In the genomic region with DNA sequence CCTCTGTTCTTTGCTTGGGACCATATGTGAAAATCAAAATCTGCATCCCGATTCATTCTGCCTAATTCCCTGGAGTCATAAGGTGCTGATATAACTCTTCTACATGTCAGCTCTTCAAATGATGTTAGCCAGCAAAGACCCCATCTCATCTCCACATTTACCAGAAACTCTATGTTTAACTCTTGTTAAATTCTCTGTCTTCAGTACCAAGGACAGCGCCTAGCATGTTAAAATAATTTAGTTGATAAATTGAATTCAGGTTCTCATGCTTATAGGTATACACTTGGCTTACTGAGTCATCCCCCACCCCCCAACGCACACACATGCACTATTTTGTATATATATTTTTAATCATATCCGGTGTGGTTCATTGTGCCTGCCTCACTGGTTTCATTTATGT, we compare ENCODE assay signal across 20 mouse cellular contexts.
DNase-seq lines count a peak whose midpoint lies in the region; ATAC-seq lines count a peak whose summit lies in the region.
"Had no signal": no experiment of that assay in that cellular context is flagged by ENCODE, and none has a peak within 500 bp of the region (broad histone marks: within the 10 kb centered on the region; RNA-seq: fewer than 3 reads in every experiment).

No protein-coding gene starts in this region.

- H3K27ac ChIP-seq in embryonic facial prominence, embryonic 11.5 days (replicated peaks; ENCODE audit: low read depth, low read length) = no peak overlapping the region
- no peak overlapping the region for H3K27ac ChIP-seq in embryonic facial prominence, embryonic 10.5 days (replicated peaks)
- H3K27ac ChIP-seq: embryonic facial prominence, embryonic 15.5 days; forebrain, embryonic 12.5 days; gastrocnemius, adult 2 months; hindbrain, embryonic 12.5 days; liver, embryonic 12.5 days had no signal

- 75% methylated on average over 4 of the region's 4 CpGs for WGBS in embryonic facial prominence, embryonic 11.5 days
- 77% methylated on average over 4 of the region's 4 CpGs for WGBS in embryonic facial prominence, embryonic 10.5 days

- H3K4me3 ChIP-seq in embryonic facial prominence, embryonic 11.5 days (ENCODE audit: low read depth, low read length) = no peak overlapping the region
- H3K4me3 ChIP-seq in embryonic facial prominence, embryonic 10.5 days = no peak overlapping the region
- H3K4me3 ChIP-seq: embryonic facial prominence, embryonic 15.5 days; forebrain, embryonic 12.5 days; gastrocnemius, adult 2 months; hindbrain, embryonic 12.5 days; liver, embryonic 12.5 days; myocyte had no signal

- DNase-seq in embryonic facial prominence, embryonic 11.5 days (ENCODE audit: low spot score) = peak; percentile 80
- no peak for DNase-seq in embryonic facial prominence, embryonic 10.5 days (ENCODE audit: low spot score)
- peak; percentile 1 for DNase-seq in ovary, postnatal 14 days (ENCODE audit: low spot score)
- DNase-seq in ovary, postnatal 10 days (ENCODE audit: low spot score) = no peak
- DNase-seq in embryo, embryonic 11 days = peak; percentile 77
- no peak for DNase-seq in yolk sac, embryonic 10.5 days (ENCODE audit: low spot score)
- no peak for DNase-seq in left cerebral cortex, postnatal 14 days (ENCODE audit: low spot score in 2 of 2)
- no peak for DNase-seq in frontal cortex, postnatal 36 days (ENCODE audit: low spot score in 2 of 2)
- DNase-seq: cerebellum, postnatal 10 days; gastrocnemius, adult 2 months; heart, adult 11 months; kidney, postnatal 25 days; lung, postnatal 10 days had no signal

- H3K27me3 ChIP-seq in embryonic facial prominence, embryonic 11.5 days (ENCODE audit: control insufficient read depth, insufficient read depth, low read length) = no peaks in the 10 kb centered on the region
- no peaks in the 10 kb centered on the region for H3K27me3 ChIP-seq in embryonic facial prominence, embryonic 10.5 days (replicated peaks; ENCODE audit: low read depth, poor library complexity, severe bottlenecking)
- H3K27me3 ChIP-seq: embryonic facial prominence, embryonic 15.5 days; forebrain, embryonic 12.5 days; hindbrain, embryonic 12.5 days; liver, embryonic 12.5 days had no signal

- H3K9me3 ChIP-seq in embryonic facial prominence, embryonic 11.5 days (replicated peaks; ENCODE audit: control insufficient read depth, low read length) = no peaks in the 10 kb centered on the region
- no peaks in the 10 kb centered on the region for H3K9me3 ChIP-seq in embryonic facial prominence, embryonic 10.5 days
- H3K9me3 ChIP-seq: embryonic facial prominence, embryonic 15.5 days; forebrain, embryonic 12.5 days; hindbrain, embryonic 12.5 days; liver, embryonic 12.5 days had no signal

- intact Hi-C loops in left cerebral cortex, postnatal 14 days (cut with DNase I) = no loop called here

- no peak overlapping the region for H3K9ac ChIP-seq in embryonic facial prominence, embryonic 11.5 days (replicated peaks; ENCODE audit: low read length)
- H3K9ac ChIP-seq: embryonic facial prominence, embryonic 15.5 days; forebrain, embryonic 12.5 days; hindbrain, embryonic 12.5 days; liver, embryonic 12.5 days had no signal

- H3K4me1 ChIP-seq in embryonic facial prominence, embryonic 11.5 days (ENCODE audit: control insufficient read depth, insufficient read depth, low read length) = no peaks in the 10 kb centered on the region
- no peaks in the 10 kb centered on the region for H3K4me1 ChIP-seq in embryonic facial prominence, embryonic 10.5 days
- H3K4me1 ChIP-seq: embryonic facial prominence, embryonic 15.5 days; hindbrain, embryonic 12.5 days; liver, embryonic 12.5 days had no signal

- H3K4me2 ChIP-seq in embryonic facial prominence, embryonic 11.5 days (ENCODE audit: low read depth, low read length) = no peak overlapping the region
- H3K4me2 ChIP-seq: embryonic facial prominence, embryonic 15.5 days; forebrain, embryonic 12.5 days; hindbrain, embryonic 12.5 days; liver, embryonic 12.5 days; midbrain, embryonic 11.5 days had no signal

- H3K36me3 ChIP-seq in embryonic facial prominence, embryonic 11.5 days (replicated peaks; ENCODE audit: control insufficient read depth, insufficient read depth, low read depth, low read length) = no peaks in the 10 kb centered on the region
- H3K36me3 ChIP-seq in embryonic facial prominence, embryonic 10.5 days (replicated peaks) = no peaks in the 10 kb centered on the region
- H3K36me3 ChIP-seq: embryonic facial prominence, embryonic 15.5 days; forebrain, embryonic 12.5 days; hindbrain, embryonic 12.5 days; liver, embryonic 12.5 days had no signal

- ATAC-seq in embryonic facial prominence, embryonic 11.5 days (replicated peaks; ENCODE audit: insufficient number of reproducible peaks, low FRiP score, low TSS enrichment, low read depth) = no peak
- ATAC-seq: intestine, postnatal 0 days; liver, embryonic 12.5 days had no signal

Comparison
In these comparisons a context has a peak if more than half of its experiments do, and no peak if none do; other contexts are left out.
1. DNase-seq: peak in embryonic facial prominence, embryonic 11.5 days (single experiment), ovary, postnatal 14 days (single experiment) and embryo, embryonic 11 days (single experiment); none in embryonic facial prominence, embryonic 10.5 days (single experiment), ovary, postnatal 10 days (single experiment), yolk sac, embryonic 10.5 days (single experiment), left cerebral cortex, postnatal 14 days (0 of 2) and frontal cortex, postnatal 36 days (0 of 2).